Mouse (Mus musculus) limb, embryonic 14.5 days (tissue): ENCODE measurements around the gene D5Ertd579e. TPM values are rescaled to one million over a fixed set of nuclear protein-coding genes. Genes with fewer than 3 reads are reported as not detected.

ENCODE experiments used
- ATAC-seq: fragments of 200-750 bp; cut with Nextera tagmentation; 2 replicates; pipeline ENCODE4 v1.8.0; 2017; ENCODE audit warnings: low read depth, moderate number of reproducible peaks, moderate TSS enrichment; ENCODE audit not compliant: low FRiP score
- DNase-seq: peaks from one replicate; pipeline ENCODE4 v3.0.0-alpha.2; 2015; ENCODE audit warnings: low spot score
- H3K27ac ChIP-seq: fragments of 300-500 bp; sonication (generic); replicated peaks from 2 replicates; pipeline ENCODE4 v1.5.1; 2014; ENCODE audit warnings: low read depth, mild to moderate bottlenecking, low read length, moderate library complexity, mixed read lengths
- H3K27me3 ChIP-seq: fragments of 300-500 bp; sonication (generic); 2 replicates; pipeline ENCODE4 v1.6.1; 2014; ENCODE audit warnings: low read length, mixed read lengths; ENCODE audit not compliant: control insufficient read depth, insufficient read depth
- H3K36me3 ChIP-seq: fragments of 300-500 bp; sonication (generic); 2 replicates; pipeline ENCODE4 v1.6.1; 2014; ENCODE audit warnings: mild to moderate bottlenecking, low read length, moderate library complexity, mixed read lengths; ENCODE audit not compliant: control insufficient read depth, insufficient read depth
- H3K4me1 ChIP-seq: fragments of 300-500 bp; sonication (generic); 2 replicates; pipeline ENCODE4 v1.6.1; 2014; ENCODE audit warnings: antibody characterized with exemption, low read length, mixed read lengths; ENCODE audit not compliant: control insufficient read depth, insufficient read depth
- H3K4me2 ChIP-seq: fragments of 300-500 bp; sonication (generic); replicated peaks from 2 replicates; pipeline ENCODE4 v1.6.1; 2014; ENCODE audit warnings: low read depth, mild to moderate bottlenecking, low read length, moderate library complexity; ENCODE audit not compliant: severe bottlenecking
- H3K4me3 ChIP-seq: fragments of 300-500 bp; sonication (generic); replicated peaks from 2 replicates; pipeline ENCODE4 v1.5.1; 2014; ENCODE audit warnings: low read length
- H3K9ac ChIP-seq: fragments of 300-500 bp; sonication (generic); 2 replicates; pipeline ENCODE4 v1.6.1; 2014; ENCODE audit warnings: mild to moderate bottlenecking, low read depth, low read length, moderate library complexity; ENCODE audit not compliant: severe bottlenecking
- H3K9me3 ChIP-seq: fragments of 300-500 bp; sonication (generic); 2 replicates; pipeline ENCODE4 v1.6.1; 2016; ENCODE audit warnings: low read length; ENCODE audit not compliant: control insufficient read depth
- POLR2A ChIP-seq: fragments of 200-500 bp; IDR thresholded peaks from 2 replicates; pipeline ENCODE4 v1.8.0; 2012; ENCODE audit warnings: inconsistent platforms, mild to moderate bottlenecking, moderate library complexity, borderline replicate concordance; ENCODE audit not compliant: insufficient read depth, insufficient read length; ENCODE audit errors: extremely low read depth
- WGBS: fragments of 180-500 bp; shearing (Covaris S2); extraction: QIAGEN DNeasy Blood & Tissue Kit; methylation state at CpG from one replicate; pipeline ENCODE4 v1.1.7; 2014; 5-methylcytosine and 5-hydroxymethylcytosine counted together
- polyA plus RNA-seq, 2 experiments: library from polyadenylated mRNA; depleted of rRNA in 1 of 2; stranded (reverse) in 1 of 2; unstranded in 1 of 2; fragments of >200 nt; fragmentation: Nextera tagmentation in 1 of 2; extraction: Ambion mirVana in 1 of 2; gene quantifications; 2 replicates each; pipeline versions ENCODE4 v1.2.1 to v1.2.3; 2012 to 2014

Gene D5Ertd579e
- polyA plus RNA-seq, 2 experiments, result 20.8 to 21.6 TPM

DNA sequence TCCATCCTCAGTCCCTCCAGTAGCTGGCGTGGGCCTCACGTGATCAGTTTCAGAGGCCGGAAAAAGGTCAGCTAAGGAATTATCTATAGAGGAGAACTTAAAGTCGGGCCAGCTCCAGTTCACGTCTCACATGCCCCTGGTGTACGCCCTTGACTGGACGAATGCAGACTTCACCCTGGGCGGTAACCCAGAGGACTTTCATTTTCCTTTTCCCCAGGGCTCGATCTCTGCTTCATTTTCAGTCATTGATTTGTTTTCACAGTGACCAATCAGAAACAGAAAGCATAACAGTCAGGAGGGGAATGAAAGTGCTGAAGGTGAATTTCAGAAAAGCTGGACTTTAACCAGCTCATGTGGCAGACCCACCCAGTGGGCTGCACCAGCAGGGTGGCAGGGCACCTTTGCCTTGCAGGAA lies 30.6 kb upstream of the D5Ertd579e start:
- TF ChIP-seq POLR2A, result no peak
- no peak for DNase-seq
- ATAC-seq, result no peak
- Histone ChIP-seq H3K27me3 (no peaks in the 10 kb centered on the region), H3K9me3 (no peaks in the 10 kb centered on the region), H3K36me3 (no peaks in the 10 kb centered on the region), H3K4me1 (no peaks in the 10 kb centered on the region), H3K4me3 (no peak overlapping the region), H3K4me2 (no peak overlapping the region), H3K27ac (no peak overlapping the region), H3K9ac (no peak overlapping the region)
- 73% methylated on average over 9 of the region's 9 CpGs for WGBS

DNA sequence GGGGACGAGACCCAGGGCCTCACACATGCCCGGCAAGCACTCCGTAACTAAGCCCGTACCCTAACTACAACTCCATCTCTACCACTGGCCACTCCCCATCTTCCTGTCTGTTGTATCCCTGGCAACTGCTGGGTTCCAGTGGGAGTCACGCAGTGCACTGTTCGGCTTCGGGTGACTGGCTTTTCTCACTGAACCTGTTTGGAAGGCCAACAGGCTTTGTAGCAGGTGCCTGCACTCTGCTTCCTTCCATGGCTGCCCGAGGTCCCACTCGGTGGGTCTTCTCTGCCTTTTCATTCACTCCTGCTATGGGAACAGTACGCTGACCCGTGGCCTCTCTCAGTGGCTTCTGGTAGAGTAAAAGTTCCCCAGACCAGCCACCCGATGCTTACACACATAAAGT lies 30.0 kb upstream of the D5Ertd579e start:
- Histone ChIP-seq H3K27me3 (no peaks in the 10 kb centered on the region), H3K4me1 (no peaks in the 10 kb centered on the region), H3K36me3 (no peaks in the 10 kb centered on the region), H3K4me2 (no peak overlapping the region), H3K9me3 (no peaks in the 10 kb centered on the region), H3K27ac (no peak overlapping the region; the same call in 1 of the 2 replicates), H3K4me3 (no peak overlapping the region), H3K9ac (no peak overlapping the region)
- no peak for TF ChIP-seq POLR2A
- ATAC-seq (no peak), DNase-seq (no peak)
- WGBS, result 64% methylated on average over 12 of the region's 12 CpGs

DNA sequence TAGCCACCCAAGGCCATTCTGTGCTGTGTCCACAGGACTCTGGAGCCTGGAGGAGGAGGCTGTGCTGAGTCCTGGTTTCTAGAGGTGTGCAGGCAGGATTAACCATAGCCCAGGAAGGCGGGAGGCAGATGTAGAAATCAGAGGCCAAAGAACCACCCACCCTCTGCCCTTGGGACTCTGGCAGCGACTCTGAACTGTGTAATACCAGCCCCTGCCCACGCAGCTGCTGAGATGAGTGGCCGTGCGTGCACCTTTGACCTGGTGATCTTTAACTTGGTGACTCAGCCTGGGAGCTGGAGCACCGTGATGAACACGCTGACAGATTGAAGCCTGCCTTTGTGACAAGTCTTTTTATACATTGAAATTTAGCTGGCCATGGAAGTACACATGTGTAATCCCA lies 28.4 kb upstream of the D5Ertd579e start:
- no peak for ATAC-seq
- 68% methylated on average over 7 of the region's 7 CpGs for WGBS
- no peak overlapping the region for H3K27ac ChIP-seq
- H3K9me3 ChIP-seq, result no peaks in the 10 kb centered on the region
- no peak for TF ChIP-seq POLR2A
- H3K9ac ChIP-seq, result no peak overlapping the region
- H3K4me2 ChIP-seq, result no peak overlapping the region
- H3K4me3 ChIP-seq, result no peak overlapping the region
- no peaks in the 10 kb centered on the region for H3K27me3 ChIP-seq
- DNase-seq, result no peak
- no peaks in the 10 kb centered on the region for H3K4me1 ChIP-seq
- no peaks in the 10 kb centered on the region for H3K36me3 ChIP-seq

DNA sequence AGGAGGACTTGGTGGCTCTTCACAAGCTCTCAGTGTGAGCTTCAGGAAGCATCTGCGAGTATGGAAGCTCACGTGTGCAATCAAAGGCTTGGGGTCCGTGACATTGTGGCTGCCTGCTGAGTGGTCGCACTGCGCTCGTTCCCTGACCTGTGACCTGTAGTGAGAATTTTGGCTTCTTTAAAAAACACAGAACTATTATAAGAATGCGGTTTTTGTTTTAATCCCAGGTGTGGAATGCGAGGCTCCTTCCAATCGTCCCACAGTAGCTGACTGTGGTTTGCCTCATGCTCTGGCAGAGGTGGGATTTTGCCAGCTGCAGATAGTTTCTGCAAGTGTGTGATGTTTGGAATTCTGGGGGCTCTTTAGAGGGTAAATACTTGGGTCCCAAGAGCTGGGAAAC lies 27.5 kb upstream of the D5Ertd579e start:
- Histone ChIP-seq H3K4me1 (no peaks in the 10 kb centered on the region), H3K36me3 (no peaks in the 10 kb centered on the region), H3K9me3 (no peaks in the 10 kb centered on the region), H3K27me3 (no peaks in the 10 kb centered on the region), H3K4me2 (no peak overlapping the region), H3K4me3 (no peak overlapping the region), H3K9ac (no peak overlapping the region), H3K27ac (no peak overlapping the region)
- no peak for TF ChIP-seq POLR2A
- WGBS, result 63% methylated on average over 9 of the region's 9 CpGs
- ATAC-seq (no peak), DNase-seq (no peak)

DNA sequence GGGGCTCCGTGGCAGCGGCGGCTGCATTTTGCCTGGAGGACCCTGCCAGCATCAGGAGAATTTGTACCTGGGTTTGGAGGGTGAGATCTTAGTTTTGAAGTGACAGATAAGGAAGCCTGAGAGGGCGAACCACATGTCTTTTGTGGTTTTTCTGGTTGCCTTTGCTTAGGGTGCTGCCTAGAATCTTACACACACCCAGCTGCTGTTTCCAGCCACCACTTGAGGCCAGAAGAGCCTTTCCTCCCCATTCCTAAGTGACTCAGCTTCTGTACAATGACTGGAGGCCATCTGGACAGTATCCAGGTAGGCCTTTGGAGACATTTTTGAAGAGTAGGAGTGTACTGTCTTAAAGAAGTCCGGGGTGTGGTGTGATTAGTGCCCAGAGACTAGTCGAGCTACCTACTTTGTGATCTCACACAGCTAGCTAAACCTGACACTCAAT lies 26.6 kb upstream of the D5Ertd579e start:
- Histone ChIP-seq H3K9ac (no peak overlapping the region), H3K4me3 (no peak overlapping the region), H3K27me3 (no peaks in the 10 kb centered on the region), H3K27ac (no peak overlapping the region), H3K36me3 (no peaks in the 10 kb centered on the region), H3K9me3 (no peaks in the 10 kb centered on the region), H3K4me2 (no peak overlapping the region), H3K4me1 (no peaks in the 10 kb centered on the region)
- no peak for ATAC-seq
- DNase-seq, result no peak
- WGBS, result 77% methylated on average over 6 of the region's 6 CpGs
- TF ChIP-seq POLR2A, result no peak
